Mouse (Mus musculus) CH12F3 (cell line): Measurements from ENCODE around the gene Tnfsfm13.

Experiments
- in situ Hi-C: fragments of 300-500 bp; cut with MboI; formaldehyde crosslinking; loops from 2 replicates; pipeline ENCODE4 v1.14.3; 2020; ENCODE audit warnings: low sequenced_read_pairs

The Tnfsfm13 gene

GRCm38 (mm10) chr11:69682209-69682839, 13.6 kb downstream of the Tnfsfm13 start:
- in situ Hi-C loops = no loop called here

- in situ Hi-C loops = no loop called here
These were observed 14.3 kb downstream of the Tnfsfm13 start, which contains the start of gene Senp3 for GRCm38 (mm10) chr11:69681314-69682208. TSS of gene Senp3 (minus strand) at chr11:69682084.

GRCm38 (mm10) chr11:69680136-69680855, 15.6 kb downstream of the Tnfsfm13 start:
- in situ Hi-C loops = no loop called here

- in situ Hi-C loops = no loop called here
These were observed 16.8 kb downstream of the Tnfsfm13 start for GRCm38 (mm10) chr11:69679144-69679543.

- in situ Hi-C loops = no loop called here
These were observed 23.6 kb downstream of the Tnfsfm13 start, which contains the start of gene Eif4a1 for GRCm38 (mm10) chr11:69672211-69672706. TSS of gene Eif4a1 (minus strand) at chr11:69672423.

GRCm38 (mm10) chr11:69671726-69672124, 24.2 kb downstream of the Tnfsfm13 start:
- in situ Hi-C loops = no loop called here

- in situ Hi-C loops = no loop called here
These were observed 24.8 kb downstream of the Tnfsfm13 start for GRCm38 (mm10) chr11:69670786-69671725.

- in situ Hi-C loops = no loop called here
These were observed 29.3 kb downstream of the Tnfsfm13 start for GRCm38 (mm10) chr11:69666665-69667005.

GRCm38 (mm10) chr11:69665961-69666664, 29.8 kb downstream of the Tnfsfm13 start, which contains the start of gene Cd68:
TSS of gene Cd68 (minus strand) at chr11:69666153.
- in situ Hi-C loops = no loop called here

- in situ Hi-C loops = no loop called here
These were observed 30.4 kb downstream of the Tnfsfm13 start for GRCm38 (mm10) chr11:69665457-69665960.

GRCm38 (mm10) chr11:69664841-69665240, 31.1 kb downstream of the Tnfsfm13 start:
- in situ Hi-C loops = no loop called here

GRCm38 (mm10) chr11:69663795-69664194, 32.1 kb downstream of the Tnfsfm13 start:
- in situ Hi-C loops = no loop called here

- in situ Hi-C loops = no loop called here
These were observed 32.8 kb downstream of the Tnfsfm13 start for GRCm38 (mm10) chr11:69662967-69663671.

GRCm38 (mm10) chr11:69662213-69662966, 33.5 kb downstream of the Tnfsfm13 start, which contains the start of gene Mpdu1:
TSS of gene Mpdu1 (minus strand) at chr11:69662642.
- in situ Hi-C loops = no loop called here

GRCm38 (mm10) chr11:69661221-69661881, 34.5 kb downstream of the Tnfsfm13 start:
- in situ Hi-C loops = no loop called here

- in situ Hi-C loops = no loop called here
These were observed 38.4 kb downstream of the Tnfsfm13 start for GRCm38 (mm10) chr11:69657462-69657881.
